Mouse (Mus musculus): ENCODE data around the gene Prss33.

GRCm38 (mm10) chr17:23797316-23797715 lies 38.5 kb downstream of the Prss33 start:
- TF ChIP-seq POLR2A (IDR thresholded peaks at IDR 0.05; ENCODE audit: borderline replicate concordance, insufficient read depth, low read length) (no peak), CTCF (IDR thresholded peaks at IDR 0.05; ENCODE audit: borderline replicate concordance, insufficient read depth, low read depth, low read length) (no peak)
